Mouse (Mus musculus) testis, adult 2 months (tissue): ENCODE results near the gene S1pr1.

Experiments
- CTCF ChIP-seq: fragments of 200-500 bp; IDR thresholded peaks from 2 replicates; pipeline ENCODE4 v1.5.1; 2012; ENCODE audit warnings: low read depth, mild to moderate bottlenecking, inconsistent platforms, low read length, moderate library complexity; ENCODE audit not compliant: control insufficient read depth, insufficient read depth, insufficient replicate concordance
- POLR2A ChIP-seq: fragments of 200-500 bp; IDR thresholded peaks from 2 replicates; pipeline ENCODE4 v1.6.1; 2012; ENCODE audit warnings: low read depth, mild to moderate bottlenecking, inconsistent platforms, low read length, moderate library complexity; ENCODE audit not compliant: control insufficient read depth

DNA sequence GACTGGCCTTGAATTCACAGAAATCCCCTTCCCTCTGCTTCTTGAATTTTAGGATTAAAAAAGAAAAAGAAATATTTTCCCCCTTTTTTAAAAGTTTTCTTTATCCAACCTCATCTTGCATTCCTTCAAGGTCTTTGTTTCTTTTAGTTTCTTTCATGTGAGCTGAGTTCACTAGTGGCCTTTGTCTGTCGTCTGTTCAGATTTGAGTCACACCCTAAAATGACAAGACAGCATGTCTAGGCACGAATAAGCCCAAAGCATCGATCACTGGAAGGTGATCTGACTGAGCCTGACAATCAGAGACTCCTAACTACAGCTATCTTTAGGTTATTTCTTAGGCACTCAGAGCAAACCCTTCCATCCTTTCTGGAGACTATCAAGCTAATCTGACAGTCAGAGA lies 13.3 kb upstream of the S1pr1 start:
- TF ChIP-seq CTCF (no peak), POLR2A (no peak)
